Mouse (Mus musculus) lung, adult 2 months (tissue): ENCODE results near the gene Rnf10.
A peak's percentile ranks its signal among the peaks of the same experiment; 100 is the strongest.

Experiments used
- CTCF ChIP-seq: fragments of 200-500 bp; IDR thresholded peaks from 2 replicates; pipeline ENCODE4 v1.5.1; 2011; ENCODE audit warnings: mild to moderate bottlenecking, low read length, control low read depth; ENCODE audit not compliant: insufficient read depth
- POLR2A ChIP-seq: fragments of 200-500 bp; IDR thresholded peaks from 2 replicates; pipeline ENCODE4 v1.6.1; 2011; ENCODE audit warnings: low read depth, mild to moderate bottlenecking, control low read depth, low read length, borderline replicate concordance; ENCODE audit errors: extremely low read depth

GRCm38 (mm10) chr5:115284735-115285134 is 12.0 kb upstream of the Rnf10 start:
- TF ChIP-seq POLR2A (no peak), CTCF (peak; percentile 49)
